Mouse (Mus musculus): ENCODE data around the gene Shank3.
A peak's percentile ranks its signal among the peaks of the same experiment; 100 is the strongest.

Gene Shank3

DNA sequence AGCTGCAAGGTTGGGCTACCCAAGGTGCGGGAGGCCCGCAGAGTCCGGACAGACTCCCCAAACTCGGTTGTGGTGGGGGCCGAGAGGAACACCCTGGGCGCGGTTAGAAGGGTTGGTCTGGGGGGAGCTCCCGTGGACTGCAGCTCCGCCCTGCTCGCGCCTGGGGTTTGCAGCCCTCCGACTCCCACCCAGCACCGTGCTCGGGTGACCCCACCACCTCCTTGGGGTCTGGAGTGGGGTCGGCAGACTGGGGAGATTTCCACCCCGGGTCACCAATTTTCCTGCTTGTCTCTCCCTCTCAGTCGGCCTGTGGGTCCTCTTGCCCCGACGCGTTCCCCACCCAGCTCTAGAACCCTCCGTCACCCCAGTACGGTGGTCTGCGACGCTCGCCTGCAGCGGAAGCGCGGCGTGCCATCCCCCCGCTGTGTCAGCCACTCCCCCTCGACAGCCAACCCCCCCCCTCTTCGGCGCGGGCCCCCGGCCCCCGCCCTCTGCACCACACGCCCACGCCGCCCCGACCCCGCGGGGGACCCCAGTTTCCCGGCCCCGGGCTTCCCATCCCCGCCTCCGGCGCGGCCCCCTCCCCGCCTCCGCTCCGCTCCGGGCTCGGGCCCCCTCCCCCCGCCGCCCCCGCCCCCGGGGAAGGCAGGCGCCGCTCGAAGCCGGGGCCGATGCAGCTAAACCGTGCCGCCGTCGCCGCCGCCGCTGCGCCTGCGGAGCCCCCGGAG, at the start of gene Shank3:
TSS of gene Shank3 (plus strand) at position 663 of the 728 bp plus-strand sequence.
- DNase-seq (ENCODE audit: low read depth, low spot score), result no peak

DNA sequence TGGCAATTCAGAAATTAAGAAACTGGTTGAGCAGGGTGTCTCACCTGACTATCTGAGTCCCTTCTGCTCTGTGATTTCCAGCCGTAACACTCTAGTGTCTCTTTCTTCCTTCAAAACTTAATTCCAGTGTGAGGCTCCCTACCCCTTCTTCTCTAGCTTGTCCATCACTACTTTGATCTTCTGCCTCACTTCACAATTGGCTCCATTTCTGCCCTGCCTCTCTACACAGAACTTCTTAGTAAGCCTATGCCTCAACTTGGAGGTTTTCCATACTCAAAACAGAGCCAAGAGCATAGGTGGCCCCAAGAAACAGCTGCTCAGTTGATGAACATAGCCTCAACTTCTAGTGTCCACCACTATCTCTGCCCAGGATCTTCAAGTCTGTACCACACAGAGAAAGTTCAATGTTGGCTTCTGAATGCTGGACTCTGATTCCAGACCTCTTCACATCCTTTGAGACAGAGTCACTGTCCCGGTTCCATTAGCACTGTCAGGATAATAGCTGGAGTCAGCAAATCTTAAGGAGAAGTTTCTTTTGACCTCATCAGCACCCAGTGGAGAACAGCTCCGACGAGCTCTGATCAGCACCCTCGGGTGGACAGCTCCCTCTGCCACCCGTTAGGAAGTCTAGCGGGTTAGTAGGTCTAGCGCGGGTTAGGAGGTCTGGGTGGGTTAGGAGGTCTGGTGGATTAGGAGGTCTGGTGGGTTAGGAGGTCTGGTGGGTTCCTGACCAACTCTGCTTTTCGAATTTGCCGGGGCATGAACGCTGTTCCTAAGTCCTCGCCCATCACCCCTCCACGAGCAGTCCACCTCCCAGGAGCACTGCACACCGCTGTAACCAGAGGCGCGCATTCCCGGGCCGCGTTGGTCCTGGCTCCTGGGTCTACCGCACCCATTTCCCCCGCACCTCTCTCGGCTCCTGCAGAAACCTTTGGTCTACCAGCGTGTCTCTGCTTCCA, 46.2 kb upstream of the Shank3 start:
- peak; percentile 13 for DNase-seq (ENCODE audit: low read depth, low spot score)

DNA sequence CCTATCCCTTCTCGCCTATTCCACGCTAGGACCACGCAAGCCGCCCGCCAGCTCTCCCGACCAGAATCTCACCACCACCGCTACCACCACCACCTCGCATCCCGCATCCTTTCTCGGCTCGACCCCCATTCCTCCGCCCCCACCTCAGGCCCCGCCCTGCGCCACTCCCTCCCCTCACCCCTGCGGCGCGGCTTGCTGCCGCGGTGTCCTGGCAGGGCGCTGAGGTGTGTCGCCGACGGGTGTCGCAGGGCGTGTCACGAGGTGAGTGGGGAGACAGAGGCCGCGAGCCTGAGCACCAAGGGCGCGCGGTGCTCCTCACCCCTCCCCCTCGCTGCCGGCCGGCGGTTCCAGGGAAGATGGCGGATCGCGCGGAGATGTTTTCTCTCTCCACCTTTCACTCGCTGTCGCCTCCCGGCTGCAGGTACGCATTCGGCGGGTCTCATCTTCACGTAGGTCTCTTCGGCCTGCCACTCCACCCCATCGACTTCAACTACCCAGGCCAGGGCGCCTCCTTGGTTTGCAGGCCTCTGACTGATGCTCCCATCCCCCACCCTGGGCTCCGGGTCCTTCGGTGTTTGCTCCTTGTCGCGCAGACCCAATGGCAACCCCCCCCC, 45.5 kb upstream of the Shank3 start, which contains the start of gene Mapk8ip2:
TSS of gene Mapk8ip2 (plus strand) at position 49 of the 614 bp plus-strand sequence.
- peak; percentile 48 for DNase-seq (ENCODE audit: low read depth, low spot score)

DNA sequence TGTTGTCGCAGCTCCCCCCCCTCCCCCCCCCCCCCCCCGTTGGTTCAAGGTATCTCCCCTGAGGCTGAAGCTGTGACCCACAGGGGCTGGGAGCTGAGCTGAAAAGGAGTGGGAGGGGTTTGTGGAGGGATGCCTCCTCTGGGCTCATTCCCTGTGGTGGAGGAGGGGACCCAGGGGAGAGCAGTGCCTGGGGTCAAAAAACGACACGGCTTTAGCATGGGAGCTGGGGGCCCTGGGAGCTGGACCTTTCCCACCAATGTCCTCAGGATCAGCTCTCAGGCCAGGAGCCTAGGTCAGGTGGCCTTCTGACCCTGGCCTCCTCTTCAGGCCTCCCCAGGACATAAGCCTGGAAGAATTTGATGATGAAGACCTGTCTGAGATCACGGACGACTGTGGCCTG, 44.6 kb upstream of the Shank3 start:
- no peak for DNase-seq (ENCODE audit: low read depth, low spot score)

DNA sequence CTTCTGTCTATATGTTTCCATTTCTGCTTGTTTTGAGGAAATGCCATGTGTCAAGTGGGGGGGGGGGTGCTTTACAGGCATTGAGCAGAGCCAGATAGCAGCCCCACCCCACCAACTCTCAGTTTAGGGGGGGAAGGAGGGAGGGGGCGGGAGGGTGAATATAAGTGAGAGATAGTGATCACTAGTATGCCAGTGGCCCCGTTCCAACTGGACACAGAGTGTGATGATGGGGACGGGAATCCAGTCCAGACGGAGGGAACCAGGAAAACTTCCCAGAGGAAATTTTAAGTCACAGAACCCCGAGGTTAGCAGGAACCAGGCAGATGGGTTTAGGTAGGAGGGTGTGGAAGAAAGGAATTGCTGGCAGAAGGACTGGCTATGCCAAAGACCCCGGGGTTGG, 43.8 kb upstream of the Shank3 start:
- no peak for DNase-seq (ENCODE audit: low read depth, low spot score)

DNA sequence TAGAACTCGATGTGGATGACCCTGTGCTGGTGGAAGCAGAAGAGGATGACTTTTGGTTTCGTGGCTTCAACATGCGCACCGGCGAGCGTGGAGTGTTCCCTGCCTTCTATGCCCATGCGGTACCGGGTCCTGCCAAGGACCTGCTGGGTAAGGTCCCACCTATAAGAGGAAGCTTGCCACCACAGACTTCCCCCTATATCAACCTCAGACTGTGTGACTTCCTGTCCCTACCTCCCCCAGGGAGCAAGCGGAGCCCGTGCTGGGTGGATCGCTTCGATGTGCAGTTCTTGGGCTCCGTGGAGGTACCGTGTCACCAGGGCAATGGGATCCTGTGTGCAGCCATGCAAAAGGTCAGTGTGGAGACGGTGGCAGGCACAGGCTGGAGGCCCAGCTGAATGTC, 40.5 kb upstream of the Shank3 start:
- DNase-seq (ENCODE audit: low read depth, low spot score), result no peak

DNA sequence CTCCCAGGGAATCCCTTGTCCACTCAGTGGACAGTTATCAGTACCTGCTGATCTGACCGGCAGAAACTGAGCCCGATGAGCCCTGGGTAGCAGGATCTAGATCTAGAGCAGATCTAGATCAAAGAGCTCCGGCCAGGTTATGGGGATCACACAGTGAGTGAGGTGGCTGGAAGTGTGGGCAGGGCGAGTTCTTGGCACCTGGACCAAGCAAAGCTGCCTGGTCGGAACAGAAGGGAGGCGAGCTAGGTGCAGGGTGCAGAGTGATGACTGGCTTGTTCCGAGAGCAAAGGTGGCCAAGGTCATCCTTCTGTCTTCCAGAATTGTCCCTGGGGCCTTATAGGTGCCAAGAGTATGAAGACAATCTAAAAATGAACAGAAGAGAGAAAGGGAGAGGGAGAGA, 39.6 kb upstream of the Shank3 start:
- DNase-seq (ENCODE audit: low read depth, low spot score), result no peak

DNA sequence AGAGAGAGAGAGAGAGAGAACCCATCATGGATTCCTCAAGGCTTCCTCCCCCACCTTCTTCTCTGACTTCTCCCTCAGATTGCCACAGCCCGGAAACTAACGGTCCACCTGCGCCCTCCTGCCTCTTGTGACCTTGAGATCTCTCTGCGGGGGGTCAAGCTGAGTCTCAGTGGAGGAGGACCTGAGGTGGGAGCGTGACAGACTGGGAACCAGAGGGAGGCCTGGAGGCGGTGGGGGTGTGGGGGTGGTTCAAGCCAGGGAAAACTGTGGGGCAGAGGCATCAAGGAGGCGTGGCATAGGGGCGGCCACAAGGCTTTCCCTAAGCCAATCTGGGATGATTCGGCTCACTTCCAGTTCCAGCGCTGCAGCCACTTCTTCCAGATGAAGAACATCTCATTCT, 39.1 kb upstream of the Shank3 start:
- no peak for DNase-seq (ENCODE audit: low read depth, low spot score)

DNA sequence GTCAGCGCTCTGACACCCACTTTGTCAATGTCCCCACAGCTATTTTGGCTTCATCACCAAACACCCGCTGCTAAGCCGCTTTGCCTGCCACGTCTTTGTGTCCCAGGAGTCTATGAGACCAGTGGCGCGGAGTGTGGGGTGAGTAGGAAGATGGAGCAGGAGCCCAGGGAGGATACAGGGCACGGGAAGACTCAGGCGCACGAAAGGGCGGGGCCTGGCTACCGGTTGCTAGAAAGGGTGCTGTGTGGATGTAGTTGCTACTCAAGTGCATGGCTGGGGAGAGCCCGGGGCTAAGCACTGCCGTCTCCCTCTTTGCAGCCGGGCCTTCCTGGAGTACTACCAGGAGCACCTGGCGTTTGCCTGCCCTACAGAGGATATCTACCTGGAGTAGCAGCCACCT, 38.1 kb upstream of the Shank3 start:
- no peak for DNase-seq (ENCODE audit: low read depth, low spot score)

DNA sequence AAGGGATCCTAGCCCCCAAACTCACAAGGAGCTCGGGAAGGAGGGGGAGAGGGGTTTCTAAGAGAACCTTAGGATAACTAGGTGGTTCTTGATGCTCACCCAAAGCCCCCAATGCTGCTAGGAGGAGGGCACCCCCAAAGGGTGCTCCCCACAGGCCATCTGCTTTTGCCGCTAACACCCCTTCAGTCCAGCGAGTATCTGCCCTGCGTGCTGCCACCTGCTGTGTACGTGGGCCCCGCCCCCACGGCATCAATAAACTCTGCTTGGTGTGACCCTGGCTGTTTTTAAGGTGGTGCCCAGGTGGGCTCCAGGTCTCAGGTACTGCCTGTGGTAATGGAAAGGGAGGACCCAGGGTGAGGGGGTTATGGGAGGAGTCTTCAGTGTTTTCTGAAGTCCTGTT, 37.2 kb upstream of the Shank3 start:
- no peak for DNase-seq (ENCODE audit: low read depth, low spot score)

DNA sequence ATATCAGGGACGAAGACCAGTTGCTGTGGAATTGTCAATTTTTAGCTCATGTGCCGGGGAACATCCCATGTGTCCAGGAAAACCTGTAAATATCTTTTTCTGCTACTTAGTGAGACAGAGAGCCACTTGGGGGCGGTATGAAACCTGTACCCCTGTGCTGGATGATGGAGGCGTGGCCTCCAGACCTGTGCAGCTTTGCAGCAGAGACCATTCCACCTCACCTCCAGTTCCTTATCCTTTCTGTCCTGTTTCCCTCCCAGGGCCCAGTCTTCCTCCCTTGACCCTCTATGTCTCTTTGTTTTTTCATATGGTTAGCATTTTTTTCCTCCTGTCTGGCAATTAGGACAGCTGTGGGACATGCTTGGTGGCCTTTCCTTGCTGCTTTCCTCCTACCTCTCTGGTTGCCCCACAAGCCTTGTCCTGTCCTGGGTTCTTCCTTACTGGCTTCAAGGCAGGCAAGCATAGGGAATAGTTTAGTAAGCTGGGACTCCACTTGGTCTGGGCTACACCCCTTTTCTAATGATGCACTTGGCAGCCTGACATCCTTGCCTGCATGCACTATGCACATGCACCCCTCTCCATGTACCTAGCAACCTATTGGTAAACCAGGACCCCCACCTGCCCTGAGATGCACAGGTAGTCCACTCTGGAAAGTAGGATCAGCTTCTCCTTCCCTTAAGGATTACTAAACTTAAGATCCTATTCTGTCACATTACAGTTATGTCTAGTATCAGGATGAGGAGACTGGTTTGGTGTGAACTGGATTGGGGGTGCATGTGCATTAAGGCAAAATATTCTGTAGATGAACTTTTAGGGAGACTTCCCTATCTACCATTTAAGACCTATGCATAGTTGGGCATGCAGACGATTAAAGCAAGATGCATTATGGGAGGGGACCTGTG, 35.8 kb upstream of the Shank3 start:
- no peak for DNase-seq (ENCODE audit: low read depth, low spot score)

DNA sequence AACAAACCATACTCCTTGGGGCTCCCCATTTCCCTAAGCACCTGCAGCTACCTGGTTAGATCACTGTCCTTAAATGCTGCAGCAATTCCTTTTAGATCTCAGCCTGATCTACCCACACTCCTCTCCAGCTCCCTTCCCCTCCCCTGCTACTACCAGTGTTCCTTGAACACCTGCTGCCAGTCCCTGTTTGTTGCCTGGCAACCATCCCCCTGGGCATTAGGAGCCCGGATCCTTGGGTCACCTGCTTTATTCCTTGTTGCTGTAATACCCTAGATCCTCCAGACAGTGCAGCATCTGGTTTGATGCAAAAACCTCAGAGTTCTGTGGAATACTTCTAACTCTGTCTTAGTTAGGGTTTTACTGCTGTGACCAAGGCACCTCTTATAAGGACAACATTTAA, 34.4 kb upstream of the Shank3 start:
- DNase-seq (ENCODE audit: low read depth, low spot score), result peak; percentile 52

DNA sequence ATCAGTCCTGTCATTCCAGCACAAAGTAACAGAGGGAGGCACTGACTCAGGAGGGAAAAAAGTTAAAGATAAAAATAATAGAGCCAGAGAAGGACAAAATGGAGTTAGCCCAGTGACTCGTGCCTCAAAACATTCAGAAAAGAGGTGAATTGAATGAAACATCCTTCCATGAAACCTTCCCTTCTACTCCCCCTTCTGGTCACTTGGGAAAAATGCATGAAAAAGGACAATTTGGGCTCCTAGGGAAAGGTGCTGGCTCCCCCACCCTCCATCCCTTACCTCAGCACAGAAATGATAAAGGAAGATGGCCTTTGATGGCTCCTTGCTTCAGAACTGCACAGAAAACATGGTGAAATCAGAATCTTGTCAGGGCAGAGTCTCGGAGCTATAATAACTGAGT, 30.8 kb upstream of the Shank3 start:
- peak; percentile 19 for DNase-seq (ENCODE audit: low read depth, low spot score)

DNA sequence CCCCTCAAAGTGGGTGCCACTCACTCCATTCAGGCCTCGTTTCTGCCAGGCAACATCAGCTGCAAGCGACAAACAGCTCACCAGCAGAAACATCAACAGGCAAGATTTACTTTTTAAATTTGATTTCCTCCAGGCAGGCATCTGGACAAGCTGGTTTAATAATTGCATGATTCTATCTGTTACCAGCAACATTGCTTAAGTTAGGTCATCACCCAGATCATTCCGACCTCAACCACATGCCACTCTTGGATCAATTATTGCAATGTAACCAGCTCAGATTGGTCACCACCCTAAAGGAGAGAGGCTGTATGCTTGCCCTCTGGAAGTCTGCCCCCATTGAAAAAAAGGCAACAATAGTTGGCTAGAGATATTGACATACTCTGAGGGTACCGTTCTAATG, 27.9 kb upstream of the Shank3 start:
- DNase-seq (ENCODE audit: low read depth, low spot score), result no peak

DNA sequence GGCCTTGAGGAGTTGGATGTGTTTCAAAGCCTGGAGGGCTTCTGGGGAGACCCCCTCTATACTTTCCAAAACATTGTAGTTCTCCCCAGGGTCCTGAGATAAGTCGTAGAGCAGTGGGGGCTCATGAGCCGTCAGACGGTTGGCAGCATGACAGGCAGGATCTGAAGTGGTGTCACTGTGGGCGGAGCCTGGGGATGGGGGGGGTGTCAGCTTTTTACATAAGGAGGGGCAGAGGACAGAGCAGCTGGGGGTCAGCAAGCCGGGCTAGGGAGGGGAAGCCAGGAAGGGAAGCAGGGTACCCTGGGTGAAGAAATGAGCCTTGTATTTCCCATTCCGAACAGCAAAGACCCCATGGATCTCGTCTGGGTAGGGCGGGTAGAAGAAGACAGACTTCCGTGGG, 26.1 kb upstream of the Shank3 start:
- DNase-seq (ENCODE audit: low read depth, low spot score), result no peak

DNA sequence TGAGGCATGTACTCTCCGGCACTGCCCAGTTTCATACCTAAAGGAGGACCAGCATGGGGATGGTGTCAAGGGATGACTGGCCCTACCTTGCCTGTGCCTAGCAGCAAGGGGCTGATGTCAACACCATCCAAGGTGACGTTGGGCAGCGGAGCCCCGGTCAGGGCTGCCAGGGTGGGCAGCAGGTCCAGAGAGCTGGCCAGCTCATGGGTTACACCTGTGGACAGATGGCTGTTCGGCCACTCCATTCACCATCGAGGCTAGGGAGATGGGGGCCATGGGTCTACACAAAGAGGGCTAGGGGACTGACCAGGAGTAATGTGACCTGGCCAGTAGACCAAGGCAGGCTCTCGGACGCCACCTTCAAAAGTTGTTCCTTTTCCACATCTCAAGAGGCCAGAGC, 25.5 kb upstream of the Shank3 start:
- no peak for DNase-seq (ENCODE audit: low read depth, low spot score)

DNA sequence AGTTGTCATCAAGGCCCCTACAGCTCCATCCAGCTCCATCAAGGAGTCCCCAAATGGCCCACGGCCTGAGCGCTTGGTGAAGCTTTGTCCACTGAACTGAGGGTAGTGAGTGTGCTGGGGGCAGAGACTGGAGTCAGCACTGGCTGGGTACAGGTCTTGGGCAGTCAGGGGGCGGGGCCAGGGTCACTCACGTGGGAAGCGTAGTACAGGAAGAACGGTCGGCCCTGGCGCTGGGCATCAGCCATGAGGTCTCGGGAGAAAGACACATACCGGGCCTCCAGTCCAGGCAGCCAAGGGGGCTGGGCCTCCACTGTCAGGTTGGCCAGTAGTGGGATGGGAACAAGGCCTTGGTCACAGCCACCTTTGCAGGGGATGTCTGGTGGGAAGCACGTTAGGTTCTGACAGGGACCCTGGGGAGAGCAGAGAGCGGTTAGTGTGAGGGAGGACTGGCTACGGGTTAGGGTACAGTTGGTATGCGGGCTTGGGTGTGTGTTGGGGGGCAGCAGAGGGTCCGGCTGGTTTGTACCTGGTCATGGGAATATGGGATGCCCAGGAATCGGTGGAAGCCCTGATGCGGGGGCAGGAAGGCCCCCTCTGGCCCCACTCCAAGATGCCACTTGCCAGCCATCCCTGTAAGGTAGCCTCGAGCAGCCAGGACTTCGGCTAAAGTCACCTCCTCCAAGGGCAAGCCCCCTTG, 24.7 kb upstream of the Shank3 start:
- DNase-seq (ENCODE audit: low read depth, low spot score), result no peak

DNA sequence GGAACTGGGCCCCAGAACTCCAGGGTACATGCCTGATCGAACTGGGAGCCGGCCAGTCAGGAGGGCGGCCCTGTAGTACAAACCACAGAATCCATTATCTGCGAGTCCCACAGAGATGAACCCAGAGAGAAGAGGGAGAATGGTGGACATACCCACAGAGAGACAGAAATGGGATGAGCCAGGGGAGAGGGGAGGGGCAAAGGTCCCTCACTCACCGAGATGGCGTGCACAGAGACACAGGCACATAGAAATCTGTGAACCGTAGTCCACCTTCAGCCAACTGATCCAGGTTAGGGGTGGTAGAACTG, 24.2 kb upstream of the Shank3 start:
- DNase-seq (ENCODE audit: low read depth, low spot score), result no peak

DNA sequence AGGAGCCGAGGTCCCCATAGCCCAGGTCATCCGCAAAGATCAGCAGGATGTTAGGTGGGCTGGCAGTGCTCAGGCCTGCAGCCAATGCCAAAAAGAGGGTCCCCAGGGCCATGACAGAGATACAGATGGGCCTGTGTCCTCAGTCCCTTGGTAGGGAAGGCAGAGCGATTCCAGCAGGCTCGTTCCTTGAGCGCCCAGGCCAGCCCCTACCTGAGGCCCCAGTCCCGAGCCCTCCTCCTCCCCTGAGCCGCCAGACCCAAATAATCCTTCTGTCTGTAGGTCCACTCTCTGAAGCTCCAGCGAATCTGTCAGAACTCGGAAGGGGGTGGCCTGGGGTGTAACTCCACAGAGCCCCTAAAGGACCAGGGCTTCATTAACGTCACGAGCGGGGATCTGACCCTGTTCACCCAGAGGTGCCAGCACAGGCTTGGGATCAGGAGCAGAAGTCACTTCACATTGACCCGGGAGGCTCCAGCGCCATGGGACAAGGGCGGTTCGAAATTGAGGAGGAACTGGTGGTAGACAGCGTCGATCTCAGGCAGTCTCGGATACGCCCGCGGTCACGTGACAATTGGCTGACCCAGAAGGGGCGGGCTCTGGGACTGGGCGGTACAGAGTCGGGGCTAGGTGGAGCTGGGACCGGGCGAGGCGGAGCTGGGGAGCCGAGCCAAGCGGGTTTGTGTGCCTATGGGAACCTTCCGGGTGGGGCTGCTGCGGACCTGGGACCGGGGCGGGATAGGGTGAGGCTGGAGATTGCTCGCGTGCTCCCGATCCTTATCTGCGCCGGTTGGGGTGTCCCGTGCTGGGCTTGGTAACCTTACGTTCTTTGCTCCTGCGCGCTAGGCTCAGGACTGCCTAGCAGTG, 23.6 kb upstream of the Shank3 start:
- peak; percentile 70 for DNase-seq (ENCODE audit: low read depth, low spot score)

DNA sequence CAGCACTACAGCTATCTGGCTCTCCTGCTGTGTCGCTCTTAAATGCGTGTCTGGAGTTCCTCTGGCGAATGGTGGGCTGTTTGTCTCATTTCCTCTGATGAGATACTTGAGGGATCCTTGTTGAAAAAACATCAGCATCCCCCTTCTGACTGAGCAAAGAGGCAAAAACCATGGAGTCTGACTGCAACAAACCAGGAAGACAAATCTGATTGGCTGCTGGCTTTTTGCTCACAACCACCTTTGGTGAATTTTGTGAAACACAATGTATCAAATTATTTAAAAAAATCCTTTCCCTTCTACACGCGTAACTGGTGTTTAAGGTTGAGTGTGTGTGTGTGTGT, 23.0 kb upstream of the Shank3 start:
- no peak for DNase-seq (ENCODE audit: low read depth, low spot score)
